Mouse (Mus musculus) embryo, embryonic 10.5 days (tissue): ENCODE data around the gene Ppp1ca.

ENCODE experiments used
- DNase-seq: peaks from one replicate; pipeline ENCODE4 v3.0.0-alpha.2; 2015; ENCODE audit warnings: low spot score

Ppp1ca gene

DNA sequence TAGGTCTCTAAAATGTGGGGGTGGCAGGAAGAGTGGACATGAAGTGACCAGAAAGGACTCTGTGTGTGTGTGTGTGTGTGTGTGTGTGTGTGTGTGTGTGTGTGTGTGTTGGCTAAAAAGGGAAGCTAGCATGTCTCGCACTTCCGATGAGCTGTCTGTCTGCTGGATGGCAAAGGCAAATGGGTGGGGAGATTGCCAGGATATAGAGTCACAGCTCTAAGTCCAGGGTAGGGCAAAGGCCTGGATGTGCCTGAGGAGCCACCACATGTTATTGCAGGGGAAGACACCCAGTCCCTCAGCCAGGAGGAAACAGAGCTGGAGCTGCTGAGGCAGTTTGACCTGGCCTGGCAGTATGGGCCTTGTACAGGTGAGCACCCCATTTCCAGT, 40.3 kb downstream of the Ppp1ca start:
- no peak for DNase-seq

DNA sequence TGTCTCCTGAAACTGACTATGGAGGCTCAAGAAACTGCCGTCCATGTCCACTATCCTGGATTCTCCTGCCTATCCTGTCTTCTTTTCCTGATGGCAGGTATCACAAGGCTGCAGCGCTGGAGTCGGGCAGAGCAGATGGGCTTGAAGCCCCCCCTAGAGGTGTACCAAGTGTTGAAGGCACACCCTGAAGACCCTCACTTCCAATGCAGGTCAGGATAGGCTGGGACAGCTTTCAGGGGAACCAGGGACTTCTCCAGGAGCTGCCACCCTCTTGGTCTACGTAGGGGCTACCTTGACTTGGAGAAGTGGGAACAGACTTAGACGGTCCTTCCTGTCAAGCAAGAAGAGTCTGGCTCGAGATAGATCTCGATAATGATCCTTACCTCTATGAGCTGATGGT, 40.8 kb downstream of the Ppp1ca start:
- DNase-seq: no peak

GRCm38 (mm10) chr19:4234548-4234947, 42.7 kb downstream of the Ppp1ca start:
- no peak for DNase-seq

- DNase-seq: peak; percentile 66
Observed at GRCm38 (mm10) chr19:4240247-4240668, 48.4 kb downstream of the Ppp1ca start.

- DNase-seq: no peak
Observed at GRCm38 (mm10) chr19:4242416-4242815, 50.6 kb downstream of the Ppp1ca start.

GRCm38 (mm10) chr19:4244775-4245174, 52.9 kb downstream of the Ppp1ca start:
- no peak for DNase-seq
